Mouse (Mus musculus) bone marrow, adult 2 months (tissue): ENCODE measurements around the gene Napsa.

ENCODE experiments used
- CTCF ChIP-seq: fragments of 200-500 bp; IDR thresholded peaks from 2 replicates; pipeline ENCODE4 v1.5.1; 2011; ENCODE audit warnings: low read length, control low read depth; ENCODE audit not compliant: control insufficient read depth, insufficient read depth
- POLR2A ChIP-seq: fragments of 200-500 bp; IDR thresholded peaks from 2 replicates; pipeline ENCODE4 v1.6.1; 2011; ENCODE audit warnings: low read depth, mild to moderate bottlenecking, control low read depth, low read length, borderline replicate concordance; ENCODE audit not compliant: control insufficient read depth

GRCm38 (mm10) chr7:44624828-44625227, 52.6 kb downstream of the Napsa start:
- no peak for TF ChIP-seq CTCF
- TF ChIP-seq POLR2A: no peak
